8 mouse cellular contexts compared by ENCODE assay signal in genomic region chr2:130578148-130578547, GRCm38 (mm10). TPM values are rescaled to one million over a fixed set of nuclear protein-coding genes. Genes with fewer than 3 reads are reported as not detected.
DNase-seq lines count a peak whose midpoint lies in the region; ATAC-seq and TF ChIP-seq lines count a peak whose summit lies in the region.
"Had no signal": no experiment of that assay in that cellular context is flagged by ENCODE, and none has a peak within 500 bp of the region (broad histone marks: within the 10 kb centered on the region; RNA-seq: fewer than 3 reads in every experiment).

No protein-coding gene starts in this region.

- TF ChIP-seq CTCF in kidney, postnatal 0 days (IDR thresholded peaks at IDR 0.05; ENCODE audit: low read depth), result peak; percentile 67
- TF ChIP-seq CTCF in lung, postnatal 0 days (IDR thresholded peaks at IDR 0.05), result peak; percentile 74
- TF ChIP-seq CTCF in small intestine, adult 2 months (IDR thresholded peaks at IDR 0.05; ENCODE audit: extremely low read depth, insufficient read length, insufficient replicate concordance, low read depth, low read length), result peak; percentile 40; the same call in 1 of the 2 replicates

- peaks cover 79% of the 10 kb centered on the region for H3K27me3 ChIP-seq in midbrain, embryonic 14.5 days (ENCODE audit: control insufficient read depth, insufficient read depth, low read length)
- H3K27me3 ChIP-seq in midbrain, embryonic 16.5 days (ENCODE audit: control insufficient read depth, insufficient read depth, low read depth, low read length), result peaks cover 71% of the 10 kb centered on the region
- peaks cover 58% of the 10 kb centered on the region for H3K27me3 ChIP-seq in kidney, postnatal 0 days (ENCODE audit: insufficient read depth, low read length)
- peaks cover 68% of the 10 kb centered on the region for H3K27me3 ChIP-seq in lung, postnatal 0 days (replicated peaks; ENCODE audit: insufficient read depth, low read length)
- peaks cover 49% of the 10 kb centered on the region for H3K27me3 ChIP-seq in small intestine, adult 2 months (ENCODE audit: control insufficient read depth, insufficient read depth, low read length)

- H3K4me3 ChIP-seq in midbrain, embryonic 14.5 days (replicated peaks; ENCODE audit: low read depth, low read length), result no peak overlapping the region
- no peak overlapping the region for H3K4me3 ChIP-seq in midbrain, embryonic 16.5 days (ENCODE audit: low read depth, low read length)
- no peak overlapping the region for H3K4me3 ChIP-seq in kidney, postnatal 0 days (replicated peaks; ENCODE audit: low read depth, low read length)
- no peak overlapping the region for H3K4me3 ChIP-seq in lung, postnatal 0 days (ENCODE audit: low read depth, low read length)
- no peak overlapping the region for H3K4me3 ChIP-seq in small intestine, adult 2 months (ENCODE audit: low read depth, low read length)
- H3K4me3 ChIP-seq: heart, embryonic 15.5 days had no signal

- peak; percentile 52 for DNase-seq in midbrain, embryonic 14.5 days
- peak; percentile 72 for DNase-seq in ZHBTc4 (ENCODE audit: low read depth, low spot score)
- DNase-seq in cerebellum, postnatal 25 days, result peak; percentile 75 to 85
- peak; percentile 36 for DNase-seq in kidney, postnatal 0 days (ENCODE audit: low spot score)
- peak; percentile 53 for DNase-seq in lung, postnatal 0 days (ENCODE audit: low spot score)

- H3K27ac ChIP-seq in midbrain, embryonic 14.5 days (replicated peaks; ENCODE audit: low read depth, low read length), result no peak overlapping the region
- H3K27ac ChIP-seq in midbrain, embryonic 16.5 days (ENCODE audit: low read length), result no peak overlapping the region
- H3K27ac ChIP-seq in kidney, postnatal 0 days, result no peak overlapping the region
- H3K27ac ChIP-seq in lung, postnatal 0 days (ENCODE audit: low read length), result no peak overlapping the region
- H3K27ac ChIP-seq in small intestine, adult 2 months (ENCODE audit: insufficient read depth, low read depth, low read length), result no peak overlapping the region
- H3K27ac ChIP-seq: heart, embryonic 15.5 days had no signal

- TF ChIP-seq POLR2A in small intestine, adult 2 months (IDR thresholded peaks at IDR 0.05; ENCODE audit: low read depth, low read length), result no peak

- no peak for TF ChIP-seq EP300 in lung, postnatal 0 days (IDR thresholded peaks at IDR 0.05)

- no peak for ATAC-seq in midbrain, embryonic 14.5 days (ENCODE audit: low FRiP score, low TSS enrichment)
- no peak for ATAC-seq in midbrain, embryonic 16.5 days
- peak; percentile 39; the same call in 1 of the 2 replicates for ATAC-seq in kidney, postnatal 0 days (replicated peaks; ENCODE audit: low FRiP score, low read depth)
- ATAC-seq in lung, postnatal 0 days, result peak; percentile 47; the same call in 1 of the 2 replicates

- 11% methylated on average over 11 of the region's 11 CpGs for WGBS in midbrain, embryonic 14.5 days
- WGBS in midbrain, embryonic 16.5 days, result 7% methylated on average over 10 of the region's 11 CpGs
- WGBS in kidney, postnatal 0 days, result 8% methylated on average over 11 of the region's 11 CpGs
- WGBS in lung, postnatal 0 days, result 14% methylated on average over 11 of the region's 11 CpGs
- WGBS in small intestine, adult 2 months, result 15% methylated on average over 11 of the region's 11 CpGs

- no peak overlapping the region for H3K9ac ChIP-seq in midbrain, embryonic 14.5 days (replicated peaks; ENCODE audit: low read length)
- no peak overlapping the region for H3K9ac ChIP-seq in midbrain, embryonic 16.5 days (ENCODE audit: low read depth, low read length)
- no peak overlapping the region for H3K9ac ChIP-seq in kidney, postnatal 0 days (ENCODE audit: low read depth, low read length)
- no peak overlapping the region for H3K9ac ChIP-seq in lung, postnatal 0 days (replicated peaks; ENCODE audit: low read depth)
- H3K9ac ChIP-seq: heart, embryonic 15.5 days had no signal

- peaks cover 10% of the 10 kb centered on the region; the same call in 1 of the 2 replicates for H3K4me1 ChIP-seq in midbrain, embryonic 14.5 days (ENCODE audit: control insufficient read depth, insufficient read depth, low read length)
- H3K4me1 ChIP-seq in midbrain, embryonic 16.5 days (ENCODE audit: control insufficient read depth, insufficient read depth, low read length), result peaks cover 16% of the 10 kb centered on the region
- peaks cover 16% of the 10 kb centered on the region for H3K4me1 ChIP-seq in kidney, postnatal 0 days (replicated peaks; ENCODE audit: insufficient read depth, low read length)
- peaks cover 2% of the 10 kb centered on the region; the same call in 1 of the 2 replicates for H3K4me1 ChIP-seq in lung, postnatal 0 days (ENCODE audit: insufficient read depth, low read depth, low read length)
- H3K4me1 ChIP-seq in small intestine, adult 2 months (ENCODE audit: control insufficient read depth, insufficient read depth, insufficient read length, low read length), result peaks cover 3% of the 10 kb centered on the region

- H3K9me3 ChIP-seq in midbrain, embryonic 14.5 days (ENCODE audit: control insufficient read depth, low read length), result no peaks in the 10 kb centered on the region
- no peaks in the 10 kb centered on the region for H3K9me3 ChIP-seq in midbrain, embryonic 16.5 days (replicated peaks; ENCODE audit: control insufficient read depth, low read length, poor library complexity, severe bottlenecking)
- no peaks in the 10 kb centered on the region for H3K9me3 ChIP-seq in kidney, postnatal 0 days (replicated peaks; ENCODE audit: low read length)
- H3K9me3 ChIP-seq in lung, postnatal 0 days (ENCODE audit: low read length), result no peaks in the 10 kb centered on the region
- H3K9me3 ChIP-seq: heart, embryonic 15.5 days had no signal

- no peaks in the 10 kb centered on the region for H3K36me3 ChIP-seq in midbrain, embryonic 14.5 days (ENCODE audit: control insufficient read depth, insufficient read depth, low read length)
- H3K36me3 ChIP-seq in midbrain, embryonic 16.5 days (ENCODE audit: control insufficient read depth, insufficient read depth, low read length), result no peaks in the 10 kb centered on the region
- no peaks in the 10 kb centered on the region for H3K36me3 ChIP-seq in kidney, postnatal 0 days (ENCODE audit: insufficient read depth, low read length)
- no peaks in the 10 kb centered on the region for H3K36me3 ChIP-seq in lung, postnatal 0 days (ENCODE audit: insufficient read depth, low read length)
- H3K36me3 ChIP-seq in small intestine, adult 2 months (ENCODE audit: control insufficient read depth, insufficient read depth, low read length), result no peaks in the 10 kb centered on the region
- H3K36me3 ChIP-seq: heart, embryonic 15.5 days had no signal

- no peak overlapping the region for H3K4me2 ChIP-seq in midbrain, embryonic 14.5 days (ENCODE audit: low read length)
- H3K4me2 ChIP-seq in midbrain, embryonic 16.5 days (ENCODE audit: low read length), result no peak overlapping the region
- H3K4me2 ChIP-seq in kidney, postnatal 0 days (ENCODE audit: low read length), result no peak overlapping the region
- H3K4me2 ChIP-seq in lung, postnatal 0 days (replicated peaks; ENCODE audit: low read depth, low read length), result no peak overlapping the region

RNA-seq across cellular contexts. Expression of gene Oxt, which starts 2.2 kb away (rescaled TPM):
- 0.59 TPM in 1 of 2 replicates, not detected in the other for polyA plus RNA-seq in midbrain, embryonic 14.5 days (2014; fragmentation: Nextera tagmentation; extraction: Ambion mirVana)
- polyA plus RNA-seq in midbrain, embryonic 16.5 days (2015; fragmentation: Nextera tagmentation; extraction: Ambion mirVana), result 0.93 and 15.3 TPM in 2 replicates
- polyA plus RNA-seq in kidney, postnatal 0 days (2015; fragmentation: Nextera tagmentation; extraction: Ambion mirVana), result 0.63 and 0.65 TPM in 2 replicates
- polyA plus RNA-seq in lung, postnatal 0 days (2015; fragmentation: Nextera tagmentation; extraction: Ambion mirVana), result not detected in 2 replicates
- not detected in 2 replicates for polyA plus RNA-seq in small intestine, adult 2 months (2012; rRNA removed)
- polyA plus RNA-seq: heart, embryonic 15.5 days had no signal

RNA-seq across cellular contexts. Expression of gene Avp, which starts 4.2 kb away (rescaled TPM):
- polyA plus RNA-seq in midbrain, embryonic 14.5 days (2014; fragmentation: Nextera tagmentation; extraction: Ambion mirVana), result 0.70 TPM in 1 of 2 replicates, not detected in the other
- polyA plus RNA-seq in midbrain, embryonic 16.5 days (2015; fragmentation: Nextera tagmentation; extraction: Ambion mirVana), result 76.0 and 77.8 TPM in 2 replicates
- not detected in 2 replicates for polyA plus RNA-seq in kidney, postnatal 0 days (2015; fragmentation: Nextera tagmentation; extraction: Ambion mirVana)
- not detected in 2 replicates for polyA plus RNA-seq in lung, postnatal 0 days (2015; fragmentation: Nextera tagmentation; extraction: Ambion mirVana)
- polyA plus RNA-seq in small intestine, adult 2 months (2012; rRNA removed), result not detected in 2 replicates
- polyA plus RNA-seq: heart, embryonic 15.5 days had no signal

RNA-seq across cellular contexts. Expression of gene Mrps26, which starts 14.6 kb away (rescaled TPM):
- polyA plus RNA-seq in midbrain, embryonic 14.5 days (2014; fragmentation: Nextera tagmentation; extraction: Ambion mirVana), result 98.4 and 112 TPM in 2 replicates
- 99.4 and 109 TPM in 2 replicates for polyA plus RNA-seq in midbrain, embryonic 16.5 days (2015; fragmentation: Nextera tagmentation; extraction: Ambion mirVana)
- 103 and 110 TPM in 2 replicates for polyA plus RNA-seq in kidney, postnatal 0 days (2015; fragmentation: Nextera tagmentation; extraction: Ambion mirVana)
- 61.0 and 64.0 TPM in 2 replicates for polyA plus RNA-seq in lung, postnatal 0 days (2015; fragmentation: Nextera tagmentation; extraction: Ambion mirVana)
- 38.0 and 82.5 TPM in 2 replicates for polyA plus RNA-seq in small intestine, adult 2 months (2012; rRNA removed)

RNA-seq across cellular contexts. Expression of gene Fastkd5, which starts 51.7 kb away (rescaled TPM):
- polyA plus RNA-seq in midbrain, embryonic 14.5 days (2014; fragmentation: Nextera tagmentation; extraction: Ambion mirVana), result 7.4 and 13.8 TPM in 2 replicates
- 10.2 and 11.4 TPM in 2 replicates for polyA plus RNA-seq in midbrain, embryonic 16.5 days (2015; fragmentation: Nextera tagmentation; extraction: Ambion mirVana)
- polyA plus RNA-seq in kidney, postnatal 0 days (2015; fragmentation: Nextera tagmentation; extraction: Ambion mirVana), result 12.4 and 12.6 TPM in 2 replicates
- polyA plus RNA-seq in lung, postnatal 0 days (2015; fragmentation: Nextera tagmentation; extraction: Ambion mirVana), result 4.8 and 5.9 TPM in 2 replicates
- 0.70 and 0.74 TPM in 2 replicates for polyA plus RNA-seq in small intestine, adult 2 months (2012; rRNA removed)

RNA-seq across cellular contexts. Expression of gene Ubox5, which starts 51.7 kb away (rescaled TPM):
- 10.6 and 13.0 TPM in 2 replicates for polyA plus RNA-seq in midbrain, embryonic 14.5 days (2014; fragmentation: Nextera tagmentation; extraction: Ambion mirVana)
- polyA plus RNA-seq in midbrain, embryonic 16.5 days (2015; fragmentation: Nextera tagmentation; extraction: Ambion mirVana), result 8.4 and 8.9 TPM in 2 replicates
- 7.5 and 9.3 TPM in 2 replicates for polyA plus RNA-seq in kidney, postnatal 0 days (2015; fragmentation: Nextera tagmentation; extraction: Ambion mirVana)
- polyA plus RNA-seq in lung, postnatal 0 days (2015; fragmentation: Nextera tagmentation; extraction: Ambion mirVana), result 4.4 TPM in 2 replicates
- polyA plus RNA-seq in small intestine, adult 2 months (2012; rRNA removed), result 2.0 and 3.4 TPM in 2 replicates

Comparison
In these comparisons a context has a peak if more than half of its experiments do, and no peak if none do; other contexts are left out.
1. RNA of gene Avp, which starts 4.2 kb away (polyA plus RNA-seq): 76.0 to 77.8 TPM in midbrain, embryonic 16.5 days; 0.70 TPM in midbrain, embryonic 14.5 days, not detected in kidney, postnatal 0 days, not detected in lung, postnatal 0 days and not detected in small intestine, adult 2 months; every median in the first group is over 10 times any median in the second.
2. ATAC-seq: peak in kidney, postnatal 0 days (single experiment) and lung, postnatal 0 days (single experiment); none in midbrain, embryonic 14.5 days (single experiment) and midbrain, embryonic 16.5 days (single experiment).
3. Peak in every context shown above with its lines, with median percentiles within 50 percentile points of each other: DNase-seq and CTCF ChIP-seq.